Mouse (Mus musculus) heart, adult 11 months (tissue): ENCODE data around the gene Fam83e.

ENCODE experiments used
- DNase-seq: peaks from one replicate; pipeline ENCODE4 v3.0.0; 2022

The Fam83e gene

DNA sequence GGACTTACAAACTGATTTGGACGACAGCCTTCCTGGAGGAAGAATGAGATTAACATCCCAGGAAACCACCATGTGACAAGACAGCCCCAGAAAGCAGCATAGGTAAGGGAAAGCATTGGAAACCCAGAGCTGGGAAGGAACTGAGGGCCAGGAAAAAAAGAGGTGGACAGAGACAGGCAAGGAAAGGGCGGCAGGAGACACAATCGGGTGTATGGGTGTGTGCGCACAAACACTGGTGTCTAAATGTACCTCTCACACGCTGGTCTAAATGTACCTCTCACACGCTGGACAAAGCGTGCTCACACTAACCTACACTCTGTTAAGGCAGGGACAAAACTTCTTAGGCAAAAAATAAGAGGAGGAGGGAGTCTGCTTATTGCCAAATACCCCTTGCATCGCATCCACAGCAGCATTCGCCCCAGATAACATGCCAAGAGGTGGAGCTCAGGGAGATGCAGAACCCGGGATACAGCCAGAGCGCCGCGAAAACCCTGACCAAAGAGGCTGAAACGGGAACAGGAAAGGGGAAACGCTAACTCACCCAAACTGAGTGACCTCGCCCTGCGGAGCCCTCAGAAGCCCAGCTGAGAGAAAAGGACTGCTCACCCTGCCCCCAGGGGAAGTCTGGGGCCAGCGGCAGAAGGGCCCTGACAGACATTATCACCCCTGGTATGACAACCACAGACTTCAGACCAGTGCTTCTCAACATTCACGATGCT, 5.1 kb upstream of the Fam83e start:
- peak; percentile 98 for DNase-seq

DNA sequence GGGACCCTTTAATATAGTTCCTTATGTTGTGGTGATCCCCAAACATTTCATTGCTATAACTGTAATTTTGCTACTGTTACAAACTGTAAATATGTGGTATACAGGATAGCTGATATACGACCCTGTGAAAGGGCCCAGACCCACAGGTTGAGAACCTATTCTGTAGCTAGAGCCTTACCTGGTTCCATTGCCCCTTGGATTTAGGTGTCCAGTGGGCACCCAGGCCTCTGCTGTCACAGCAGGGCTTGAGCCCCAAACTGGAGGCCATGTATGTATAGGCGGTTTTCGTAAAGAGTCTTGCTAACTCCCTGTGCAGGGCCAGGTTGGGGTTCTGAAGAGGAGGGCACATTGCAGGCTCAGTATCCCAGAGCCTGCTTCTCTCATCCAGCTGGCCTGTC, 4.6 kb upstream of the Fam83e start:
- peak; percentile 93 for DNase-seq

DNA sequence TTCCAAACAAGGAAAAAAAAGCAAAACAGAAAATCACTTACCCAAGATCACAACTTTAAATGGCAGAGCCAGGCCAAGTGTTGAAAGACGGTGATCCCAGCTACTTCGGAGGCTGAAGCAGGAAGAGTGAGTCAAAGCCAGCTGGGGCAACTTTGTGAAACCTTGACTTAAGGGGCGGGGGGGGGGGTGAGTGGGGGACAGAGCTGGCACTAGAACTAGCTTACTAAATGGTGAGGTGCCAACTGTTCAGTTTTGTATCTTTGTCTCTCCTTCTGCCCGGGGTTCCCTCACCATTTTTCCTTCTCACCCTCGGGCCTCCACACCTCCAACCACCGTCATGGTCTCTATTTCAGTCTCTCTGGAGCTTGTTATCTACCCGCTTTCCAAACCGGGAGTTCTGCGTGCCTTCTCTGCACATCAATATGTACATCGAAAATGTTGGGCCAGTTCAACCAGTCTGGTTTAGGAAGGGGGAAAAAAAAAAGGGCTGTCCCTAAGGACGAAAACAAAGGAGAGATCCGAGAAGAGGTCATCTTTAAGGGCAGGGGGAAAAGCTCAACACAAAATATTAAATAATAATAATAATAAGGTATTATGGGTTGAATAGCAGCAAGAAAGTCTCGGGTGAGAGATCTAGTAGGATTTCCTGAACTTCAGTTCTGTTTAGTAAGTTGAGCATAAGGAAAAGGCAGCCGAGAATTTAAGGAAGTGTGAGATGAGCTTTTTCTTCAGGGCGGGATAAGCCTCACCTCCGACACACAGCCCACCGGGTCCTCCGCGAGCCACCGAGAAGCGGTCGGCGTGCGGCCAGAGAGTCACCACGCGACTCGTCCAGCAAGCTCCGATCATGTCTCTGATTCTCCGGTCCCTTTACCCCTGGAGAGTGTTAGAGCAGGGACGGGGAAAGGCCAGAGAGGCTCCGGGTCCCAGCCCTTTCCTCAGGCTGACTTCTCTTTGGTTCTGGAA, 3.8 kb upstream of the Fam83e start:
- no peak for DNase-seq

DNA sequence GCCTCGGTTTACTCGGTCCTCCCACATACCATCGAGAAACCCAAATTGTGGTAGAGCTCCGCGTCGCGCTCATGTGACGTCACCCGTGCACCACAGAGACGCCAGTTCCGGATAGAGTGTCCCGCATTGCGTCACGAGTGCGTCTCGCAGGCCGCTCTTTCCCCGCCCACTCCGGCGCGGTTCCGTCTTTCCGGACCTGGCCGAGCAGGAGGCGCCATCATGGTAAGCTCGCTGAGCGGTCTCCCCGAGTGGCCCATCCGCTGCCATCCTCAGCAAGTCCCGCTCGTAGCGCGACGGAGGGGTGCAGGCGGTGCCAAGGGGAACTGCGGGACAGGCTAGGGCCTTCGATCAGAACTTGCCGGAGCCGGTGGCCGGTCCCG, 3.1 kb upstream of the Fam83e start, which contains the start of gene Sphk2:
TSS of gene Sphk2 (minus strand) at position 85 of the 380 bp plus-strand sequence.
- DNase-seq, result peak; percentile 100

DNA sequence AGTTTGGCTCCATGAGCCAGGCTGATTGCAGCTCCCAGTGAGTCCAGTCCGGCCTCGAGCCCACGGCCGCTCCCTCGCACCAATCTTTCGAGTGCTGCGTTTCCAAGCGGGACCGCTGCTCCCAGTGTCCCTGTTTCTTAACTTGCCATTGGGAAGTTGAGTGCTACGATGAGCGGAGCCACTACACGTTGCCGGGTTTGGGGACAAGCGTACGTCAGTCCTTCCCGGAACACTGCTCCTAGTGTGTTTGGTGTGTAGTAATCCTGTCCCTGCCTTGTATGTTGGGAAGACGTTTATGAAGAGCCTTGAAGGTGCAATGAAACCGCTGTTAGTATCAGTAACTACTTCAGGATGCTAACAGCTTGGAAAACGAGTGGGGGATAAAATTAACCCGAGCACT, 2.7 kb upstream of the Fam83e start:
- DNase-seq, result no peak

DNA sequence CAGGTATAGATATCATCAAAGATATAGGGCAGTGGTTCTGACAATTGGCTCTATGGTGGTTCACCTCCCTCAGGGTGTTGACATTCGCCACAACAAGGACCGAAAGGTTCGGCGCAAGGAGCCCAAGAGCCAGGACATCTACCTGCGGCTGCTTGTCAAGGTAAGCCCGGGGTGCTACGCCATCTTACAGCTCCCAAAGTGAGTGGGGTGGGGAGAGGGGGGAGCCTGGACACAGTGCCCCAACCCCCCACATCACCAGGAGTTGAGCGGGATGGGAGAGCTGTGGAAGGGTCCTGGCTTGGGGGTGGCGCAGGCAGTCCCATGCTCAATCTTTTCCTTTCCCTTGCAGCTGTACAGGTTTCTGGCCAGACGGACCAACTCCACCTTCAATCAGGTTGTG, 1.8 kb upstream of the Fam83e start:
- peak; percentile 96 for DNase-seq

DNA sequence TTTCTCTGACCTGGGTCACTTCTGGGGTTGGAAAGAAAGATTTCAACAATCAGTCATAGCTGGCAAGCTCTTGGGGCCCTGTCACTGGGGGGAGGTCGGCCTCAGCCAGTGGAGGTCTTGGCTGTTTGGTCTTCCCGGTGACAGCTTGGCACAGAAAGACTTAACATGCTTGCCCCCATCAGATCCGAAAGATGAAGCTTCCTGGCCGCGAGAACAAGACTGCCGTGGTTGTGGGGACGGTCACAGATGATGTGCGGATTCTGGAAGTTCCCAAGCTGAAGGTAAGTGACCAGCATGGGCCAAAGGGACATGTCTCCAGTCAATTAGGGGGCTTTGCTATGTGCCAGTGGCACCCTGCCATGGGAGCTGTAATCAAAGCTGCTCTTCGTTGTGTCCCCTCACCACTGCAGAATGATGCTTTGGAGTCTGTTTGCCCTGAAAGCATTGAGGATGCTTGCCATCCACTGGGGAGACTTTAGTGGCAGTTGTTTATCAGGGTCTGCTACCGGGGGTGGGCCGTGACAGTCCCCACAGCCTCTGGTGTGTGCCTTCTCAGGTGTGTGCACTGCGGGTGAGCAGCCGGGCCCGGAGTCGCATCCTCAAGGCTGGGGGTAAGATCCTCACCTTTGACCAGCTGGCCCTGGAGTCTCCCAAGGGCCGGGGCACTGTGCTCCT, 1.1 kb upstream of the Fam83e start:
- peak; percentile 94 for DNase-seq

DNA sequence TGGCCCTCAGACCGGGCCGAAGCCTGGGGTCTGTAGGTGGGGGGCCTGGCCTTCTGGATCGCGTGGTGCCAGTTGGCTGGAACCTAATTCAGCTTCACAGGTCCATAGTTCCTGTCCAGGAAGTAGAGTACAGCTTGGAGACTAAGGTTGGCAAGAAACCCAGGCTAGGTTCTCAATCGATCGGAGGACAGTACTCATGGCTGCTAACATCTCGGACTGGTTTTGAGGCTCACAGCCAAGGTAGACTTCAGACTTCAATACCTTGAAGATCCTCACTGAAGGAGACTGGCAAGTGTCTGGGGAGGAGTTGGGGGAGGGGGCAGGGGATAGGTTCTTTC, 191 bp downstream of the Fam83e start:
- DNase-seq, result no peak

DNA sequence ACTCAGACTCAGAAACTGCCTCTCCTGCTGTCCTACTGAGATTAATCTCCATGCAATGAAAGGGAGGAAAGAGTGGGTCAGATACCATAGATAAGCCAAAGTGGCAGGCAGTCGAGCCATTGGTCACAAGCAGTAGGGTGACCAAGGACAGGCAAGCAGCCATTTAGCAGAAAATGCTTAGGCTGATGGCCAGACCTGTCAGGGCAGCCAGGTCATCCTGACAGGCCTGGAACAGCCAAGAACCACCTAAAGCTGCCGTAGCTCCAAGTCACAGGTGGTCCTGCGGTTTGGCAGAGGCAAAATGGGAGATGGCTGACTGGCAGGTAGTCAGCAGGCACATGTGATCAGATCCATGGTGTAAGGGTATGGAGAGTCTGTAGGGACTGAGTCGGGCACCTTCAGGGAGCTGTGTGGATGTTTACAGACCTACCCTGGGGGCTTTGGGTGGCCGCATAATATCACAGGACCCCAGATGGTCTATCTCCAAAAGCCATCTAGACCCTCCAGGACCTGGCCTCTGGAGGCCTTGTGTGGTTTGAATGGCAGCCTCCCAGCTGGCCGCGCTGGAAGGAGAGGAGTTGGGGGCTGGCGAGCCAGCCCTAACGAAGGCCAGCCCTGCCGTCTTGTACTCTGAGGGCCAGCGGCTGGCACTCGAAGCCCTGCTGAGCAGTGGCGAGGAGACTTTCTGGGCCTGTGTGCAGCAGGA, 783 bp downstream of the Fam83e start:
- DNase-seq, result peak; percentile 96

DNA sequence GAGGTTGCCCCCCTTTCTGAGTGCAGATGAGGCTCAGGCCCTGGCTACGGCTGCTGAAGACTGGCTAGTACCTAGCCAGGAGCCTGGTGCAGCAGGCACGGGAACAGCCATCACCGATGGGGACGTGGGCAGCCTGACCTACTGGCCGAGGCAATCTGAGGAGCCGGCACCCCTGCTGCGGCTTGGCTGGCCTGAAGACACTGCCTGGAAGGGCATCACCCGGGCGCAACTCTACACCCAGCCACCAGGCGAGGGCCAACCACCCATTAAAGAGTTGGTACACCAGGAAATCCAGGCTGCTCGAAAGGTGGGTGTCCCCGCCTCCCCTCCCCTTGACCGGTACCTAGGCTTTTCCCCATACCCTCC, 1.3 kb downstream of the Fam83e start:
- DNase-seq, result peak; percentile 91

DNA sequence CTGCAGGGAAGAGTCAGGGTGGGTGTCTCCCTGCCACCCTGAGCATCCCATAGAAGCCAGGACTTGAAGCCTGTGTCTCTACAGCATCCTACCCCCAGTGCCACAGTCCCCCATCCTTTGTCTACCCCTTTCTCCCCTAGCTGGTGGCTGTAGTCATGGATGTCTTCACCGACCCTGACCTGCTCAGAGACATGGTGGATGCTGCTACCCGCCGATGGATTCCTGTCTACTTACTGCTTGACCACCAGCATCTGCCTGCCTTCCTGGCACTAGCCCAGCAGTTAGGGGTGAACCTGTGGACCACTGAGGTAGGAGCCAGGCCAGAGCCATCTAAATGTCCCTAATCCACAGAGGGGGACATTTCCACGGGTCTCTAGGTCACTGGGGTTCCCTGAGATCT, 2.3 kb downstream of the Fam83e start:
- DNase-seq, result peak; percentile 91

DNA sequence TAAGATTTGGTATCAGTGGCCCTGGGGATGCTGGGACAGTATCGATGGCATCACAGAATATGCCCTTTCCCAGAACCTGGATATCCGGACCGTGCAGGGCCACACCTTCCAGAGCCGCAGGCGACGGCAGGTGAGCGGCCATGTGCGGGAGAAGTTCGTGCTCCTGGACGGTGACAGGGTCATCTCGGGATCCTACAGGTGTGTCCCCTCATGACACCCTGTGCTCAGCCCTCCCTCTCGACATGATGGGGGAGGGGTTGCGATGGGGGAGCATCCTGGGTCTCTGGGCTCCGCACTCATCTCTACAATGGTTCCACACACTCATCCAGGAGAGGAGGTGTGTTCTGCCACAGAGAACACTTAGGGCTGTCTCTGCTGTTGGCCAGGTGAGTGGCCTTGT, 2.8 kb downstream of the Fam83e start:
- DNase-seq, result peak; percentile 92

DNA sequence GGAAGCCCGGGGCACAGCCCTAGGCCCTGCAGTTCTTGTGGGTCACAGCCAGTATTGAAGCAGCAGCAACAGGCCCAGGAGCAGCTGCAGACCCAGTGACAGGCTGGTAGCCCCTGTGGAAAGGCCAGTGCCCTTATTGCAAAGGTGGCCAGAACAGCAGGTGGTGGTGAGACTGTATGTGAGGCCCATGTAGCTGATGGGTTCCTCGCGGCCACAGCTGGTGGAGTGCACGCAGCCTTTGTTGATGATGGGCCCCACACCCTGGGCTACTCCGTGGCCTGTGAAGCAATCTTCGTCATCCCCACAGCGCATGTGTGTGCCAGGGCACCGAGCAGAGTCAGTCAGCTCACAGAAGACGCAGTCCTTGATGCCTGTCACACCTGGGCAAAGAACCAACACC, 4.1 kb downstream of the Fam83e start:
- DNase-seq, result peak; percentile 91

DNA sequence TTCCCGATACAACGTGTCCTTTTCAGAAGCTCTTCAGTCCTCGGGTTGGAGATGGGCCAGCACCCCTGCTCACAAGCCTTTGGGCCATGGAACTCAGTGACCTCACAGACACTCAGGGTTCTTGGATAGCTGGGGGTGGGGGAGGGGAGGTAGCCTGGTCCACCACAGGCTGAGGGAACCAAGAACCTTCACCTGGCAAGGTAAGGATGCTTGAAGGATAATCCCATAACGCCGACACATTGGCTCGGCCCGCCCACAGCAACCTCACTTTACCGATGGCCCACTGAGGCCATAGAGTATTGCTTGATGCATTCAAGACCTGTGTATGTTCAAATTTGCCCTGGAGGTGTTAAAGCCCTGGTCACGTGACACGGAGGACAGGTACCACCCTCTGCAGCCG, 4.7 kb downstream of the Fam83e start, which contains the start of gene Spaca4:
TSS of gene Spaca4 (minus strand) at position 101 of the 400 bp plus-strand sequence.
- DNase-seq, result no peak

DNA sequence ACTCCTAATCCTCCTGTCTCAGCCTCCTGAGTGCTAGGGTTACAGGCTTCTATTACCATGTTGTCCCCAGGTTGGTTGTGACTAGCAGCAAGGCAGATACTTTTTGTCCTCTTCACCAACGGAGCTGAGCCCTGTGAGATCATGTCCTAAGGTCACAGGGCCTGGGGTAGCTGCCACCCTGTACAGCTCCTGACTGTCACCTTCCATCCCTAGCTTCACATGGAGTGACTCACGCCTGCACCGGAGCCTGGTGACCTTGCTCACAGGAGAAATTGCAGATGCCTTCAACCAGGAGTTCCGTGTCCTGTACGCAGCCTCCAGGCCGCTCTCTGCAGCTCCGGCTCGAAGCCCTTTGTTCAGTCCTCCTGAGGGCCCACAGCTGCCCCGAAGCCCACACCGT, 5.4 kb downstream of the Fam83e start:
- peak; percentile 75 for DNase-seq

DNA sequence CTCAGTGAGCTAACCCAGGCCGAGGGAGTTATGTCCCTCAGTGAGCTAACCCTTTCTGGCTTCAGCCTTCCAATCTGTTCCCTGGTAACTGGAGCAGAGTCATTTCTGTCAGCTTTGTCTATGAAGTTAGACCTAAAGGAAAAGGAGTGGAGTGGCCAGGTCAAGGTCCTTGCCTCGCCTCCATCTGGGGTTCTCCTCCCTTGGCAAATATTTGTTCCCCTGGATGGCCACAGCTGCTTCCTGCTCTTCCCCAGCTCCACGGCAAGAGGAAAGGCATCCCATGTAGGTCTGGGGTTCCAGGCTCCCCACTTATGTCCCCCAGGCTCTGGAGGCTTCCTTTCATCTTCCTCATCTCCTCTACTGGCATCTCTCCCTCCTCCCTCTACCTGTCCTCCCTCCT, 6.6 kb downstream of the Fam83e start:
- DNase-seq, result no peak

DNA sequence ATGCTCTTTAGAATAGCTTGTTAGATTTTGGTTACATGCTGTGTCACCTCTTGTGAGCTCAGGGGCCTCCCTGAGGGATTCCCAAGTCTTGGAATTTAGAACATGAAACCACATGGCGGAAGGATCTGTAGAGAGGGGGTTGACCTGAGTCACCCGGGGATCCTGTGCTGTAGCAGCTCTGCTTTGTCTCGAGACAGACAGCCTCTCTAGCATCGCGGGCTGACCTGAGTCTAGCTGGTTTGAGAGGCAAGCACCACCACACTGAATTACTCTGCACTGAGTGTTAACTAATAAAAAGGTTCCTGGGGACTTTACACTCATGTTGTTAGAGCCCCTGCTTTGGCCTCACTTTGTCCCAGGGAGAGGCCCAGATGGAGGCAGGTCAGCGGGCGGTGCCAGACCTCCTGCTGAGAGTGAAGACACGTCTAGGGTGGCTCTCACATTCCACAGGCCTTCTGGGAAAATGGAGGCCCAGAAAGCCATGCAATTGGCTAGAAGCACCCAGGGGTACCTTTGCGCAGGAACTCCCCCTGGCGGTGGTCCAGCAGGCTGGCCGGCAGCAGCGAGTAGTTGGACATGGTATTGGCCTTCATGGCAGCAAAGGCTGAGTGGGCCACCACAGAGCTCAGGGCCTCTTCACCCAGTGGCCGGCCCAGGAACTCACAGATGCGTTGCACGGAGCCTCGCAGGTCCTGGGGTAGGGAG, 9.9 kb downstream of the Fam83e start:
- no peak for DNase-seq

DNA sequence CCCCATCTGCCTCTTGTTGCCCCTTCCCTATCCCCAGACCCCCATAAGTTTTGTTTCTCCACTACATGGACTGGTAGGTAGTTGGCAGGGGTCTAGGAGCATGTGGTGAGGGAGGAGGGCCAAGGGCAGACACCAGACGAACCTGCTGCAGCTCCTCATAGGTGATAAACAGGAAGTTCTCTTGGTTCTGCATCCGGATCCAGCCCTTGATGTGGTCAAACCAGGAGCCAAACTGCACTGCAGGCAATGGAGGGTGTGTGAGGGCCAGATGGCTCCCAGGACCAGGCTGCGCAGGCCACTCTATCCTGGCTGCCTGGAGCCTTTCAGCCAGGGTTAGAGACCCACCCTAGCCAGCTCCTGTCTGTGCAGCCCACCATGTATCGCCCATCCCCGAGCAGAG, 12.5 kb downstream of the Fam83e start:
- peak; percentile 85 for DNase-seq

DNA sequence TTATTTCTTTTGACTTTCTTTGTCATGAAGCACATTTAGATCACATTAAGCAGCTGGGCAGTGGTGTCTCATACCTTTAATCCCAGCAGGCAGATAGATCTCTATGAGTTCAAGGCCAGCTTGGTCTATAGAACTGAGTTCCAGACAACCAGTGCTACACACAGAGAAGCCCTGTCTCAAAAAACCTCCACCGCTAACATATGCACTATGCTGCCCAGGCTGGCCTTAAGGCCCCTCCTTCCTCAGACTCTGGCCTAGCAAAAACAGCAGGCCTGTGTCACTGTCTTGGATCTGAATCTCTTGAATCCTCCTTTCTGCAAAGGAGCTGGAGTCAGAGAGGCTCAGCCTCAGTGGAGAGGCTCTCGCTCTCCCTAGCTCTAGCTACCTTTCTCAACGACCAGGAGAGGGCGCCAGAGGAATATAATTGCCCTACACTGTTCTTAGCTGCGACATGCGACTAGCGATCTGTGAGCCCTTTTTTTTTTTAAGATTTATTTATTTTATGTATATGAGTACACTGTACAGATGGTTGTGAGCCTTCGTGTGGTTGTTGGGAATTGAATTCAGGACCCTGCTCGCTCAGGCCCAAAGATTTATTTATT, 18.3 kb downstream of the Fam83e start:
- no peak for DNase-seq

DNA sequence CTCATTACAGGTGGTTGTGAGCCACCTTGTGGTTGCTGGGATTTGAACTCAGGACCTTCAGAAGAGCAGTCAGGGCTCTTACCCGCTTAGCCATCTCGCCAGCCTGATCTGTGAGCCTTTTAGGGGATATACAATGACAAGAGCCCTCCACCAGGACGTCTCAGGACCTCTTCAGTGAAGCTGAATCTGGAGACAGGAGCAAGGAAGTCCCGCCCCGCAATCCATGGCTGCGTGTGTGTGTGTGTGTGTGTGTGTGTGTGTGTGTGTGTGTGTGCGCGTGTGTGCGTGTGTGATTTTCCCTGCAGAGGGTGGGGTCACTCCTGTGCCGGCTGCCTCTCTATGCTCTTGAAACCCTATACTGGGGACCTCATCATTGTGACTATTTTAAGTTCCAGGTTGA, 18.8 kb downstream of the Fam83e start:
- DNase-seq, result no peak

DNA sequence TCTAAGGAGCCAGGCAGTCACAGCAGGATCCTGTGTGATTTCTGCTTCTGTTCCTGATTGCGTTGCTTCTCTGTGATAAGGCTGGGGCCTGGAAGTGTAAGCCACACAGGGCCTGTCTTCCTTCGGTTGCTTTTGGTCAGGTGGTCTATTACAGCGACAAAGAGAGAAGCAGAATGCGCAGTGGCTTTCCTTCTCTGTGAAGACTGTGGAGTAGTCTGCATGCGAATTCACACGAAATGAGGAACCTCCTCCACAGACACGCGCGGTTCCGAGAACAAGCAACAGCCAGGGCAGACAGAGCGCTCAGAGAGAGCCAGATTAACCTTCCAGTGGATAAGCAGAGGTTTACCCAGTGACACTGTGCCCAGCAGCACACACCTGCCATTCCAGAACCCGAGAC, 20.3 kb downstream of the Fam83e start:
- no peak for DNase-seq

DNA sequence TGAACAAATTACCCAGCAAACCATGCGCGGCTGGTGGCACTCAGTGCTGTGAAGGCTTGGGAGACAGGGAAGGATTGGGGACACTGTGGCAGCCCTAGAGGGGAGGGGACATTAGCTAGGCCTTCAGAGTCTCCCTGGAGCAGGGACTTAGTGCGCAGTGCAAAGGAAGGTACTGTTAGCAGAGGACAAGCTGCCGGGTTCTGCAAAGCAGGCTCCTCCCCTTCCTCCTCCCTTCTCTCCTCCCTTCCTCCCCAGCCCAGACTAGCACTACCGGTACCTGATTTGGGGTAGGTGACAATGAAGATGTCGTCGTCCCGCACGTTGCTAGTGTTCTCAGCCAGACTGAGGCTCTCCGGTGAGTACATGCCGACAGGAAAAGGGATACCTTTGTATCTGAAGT, 20.8 kb downstream of the Fam83e start:
- DNase-seq, result no peak
